Mouse (Mus musculus): Measurements from ENCODE around the gene Cdv3. TPM values are rescaled to one million over a fixed set of nuclear protein-coding genes. Genes with fewer than 3 reads are reported as not detected.
"Not testable (repeated sequence)": the region's sequence is repeated elsewhere in the genome, so short reads cannot be mapped to it uniquely, and the experiment has no call there.

The Cdv3 gene
- total RNA-seq, 2 experiments from 2014 or later = 85.8 to 93.4 TPM

DNA sequence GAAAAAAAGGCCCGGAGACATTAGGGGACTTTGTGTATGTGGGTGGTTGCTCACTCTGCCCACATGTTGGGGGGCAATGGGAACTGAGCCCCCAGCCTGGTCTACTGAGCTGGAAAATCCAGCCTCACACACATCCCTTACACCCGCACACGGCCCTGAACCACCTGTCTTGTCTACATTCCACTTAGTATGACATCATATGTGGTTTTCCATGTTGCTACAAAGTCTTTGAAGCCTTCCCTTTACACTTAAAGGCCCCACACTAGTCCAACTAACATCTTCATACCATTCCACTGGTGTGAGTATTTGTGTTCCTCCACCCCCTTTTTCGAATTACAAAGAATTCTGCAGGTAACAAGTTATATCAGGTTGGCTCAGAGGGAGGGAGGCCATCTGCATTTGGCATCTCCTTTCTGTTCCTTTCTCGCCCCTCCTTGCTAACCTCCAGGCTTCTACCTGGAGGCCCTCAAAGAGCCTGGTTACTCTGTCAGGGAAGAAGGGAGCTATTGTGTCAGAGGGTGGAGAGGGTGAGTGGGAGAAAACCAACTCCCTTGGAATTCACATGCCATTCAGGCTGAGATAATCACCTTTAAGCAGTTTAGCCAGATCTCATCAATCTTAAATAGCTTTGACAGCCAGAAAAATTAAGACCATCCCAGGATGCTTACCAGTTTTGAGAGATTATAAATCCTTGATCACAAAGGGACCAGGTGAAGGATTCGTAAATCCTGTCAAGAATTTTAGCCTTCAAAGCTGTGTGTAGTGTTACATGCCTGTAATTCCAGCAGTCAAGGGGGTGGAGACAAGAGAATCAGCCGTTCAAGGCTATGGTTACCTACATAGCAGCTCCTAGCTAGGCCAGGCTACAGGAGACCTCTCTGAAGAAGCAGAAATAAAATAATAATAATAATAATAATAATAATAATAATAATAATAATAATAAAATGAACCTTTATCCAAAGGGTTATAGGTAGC lies 11.0 kb upstream of the Cdv3 start:
- DNase-seq (ENCODE audit: low spot score in 2 of 2) = no peak
- intact Hi-C loops (cut with DNase I) = no loop called here

GRCm38 (mm10) chr9:103372271-103373010 lies 6.8 kb upstream of the Cdv3 start:
- intact Hi-C loops (cut with DNase I) = no loop called here
- no peak for DNase-seq (ENCODE audit: low spot score in 2 of 2)

DNA sequence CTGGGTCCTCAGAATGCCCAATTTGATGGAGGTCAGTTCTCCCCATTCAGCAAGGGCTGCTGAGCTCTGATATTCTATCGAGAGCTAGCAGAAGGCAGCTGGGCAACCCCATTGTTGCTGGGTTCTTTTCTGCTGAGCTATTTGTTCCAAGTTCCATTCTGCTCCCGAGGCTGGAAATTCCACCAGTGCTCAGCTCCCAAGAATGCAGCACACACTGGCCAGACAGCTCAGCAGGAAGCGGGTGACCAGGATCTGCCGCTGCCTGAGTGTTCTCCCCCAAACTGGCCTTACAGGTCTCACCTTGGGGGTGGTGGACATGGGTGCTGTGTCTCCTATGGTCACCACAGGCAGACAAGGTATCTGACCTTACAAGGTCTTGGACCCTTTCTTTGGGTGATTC lies 4.3 kb upstream of the Cdv3 start:
- DNase-seq (ENCODE audit: low spot score in 2 of 2) = no peak
- intact Hi-C loops (cut with DNase I) = loop anchor here (10.0 kb wide), 1 partner anchor 105 kb away; no protein-coding TSS in a partner anchor

GRCm38 (mm10) chr9:103366356-103366755 lies 716 bp upstream of the Cdv3 start:
- DNase-seq (ENCODE audit: low spot score in 2 of 2) = no peak
- intact Hi-C loops (cut with DNase I) = loop anchor here (10.0 kb wide), 1 partner anchor 108 kb away; no protein-coding TSS in a partner anchor

GRCm38 (mm10) chr9:103364601-103365289 lies 895 bp downstream of the Cdv3 start:
- intact Hi-C loops (cut with DNase I) = loop anchor here (10.0 kb wide), 1 partner anchor 110 kb away; no protein-coding TSS in a partner anchor
- peak; percentile 23 to 28 for DNase-seq (ENCODE audit: low spot score in 2 of 2)

DNA sequence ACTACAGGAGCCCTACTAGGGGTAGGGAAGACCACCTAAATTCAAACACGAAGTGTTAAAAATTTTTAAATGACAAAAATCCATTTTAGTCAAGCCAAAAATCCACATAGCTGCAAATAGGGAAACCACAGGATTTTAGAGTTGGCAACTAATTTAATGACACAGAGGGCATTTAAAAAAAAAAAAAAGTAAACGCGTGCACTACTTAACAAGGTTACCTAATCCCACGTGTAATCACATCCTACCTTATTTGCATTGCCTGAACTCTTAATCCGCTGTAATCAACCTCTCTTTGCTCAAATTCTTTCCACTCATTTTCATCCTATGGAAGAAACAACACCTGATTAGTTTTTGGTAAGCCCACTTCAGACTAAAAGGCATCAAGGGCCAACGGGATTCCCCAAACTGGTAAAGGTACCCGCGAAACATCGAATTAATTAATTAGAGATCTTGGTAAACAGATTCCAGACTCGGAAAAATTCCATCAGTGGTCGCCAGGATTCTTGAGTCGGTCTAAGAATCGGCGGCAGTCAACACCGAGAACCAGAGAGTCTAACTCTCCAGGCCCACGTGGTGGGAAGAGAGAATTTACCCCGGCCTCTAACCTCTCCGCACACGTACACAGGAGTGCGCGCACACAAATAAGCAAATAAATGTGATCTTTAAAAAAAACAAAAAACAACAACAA lies 1.8 kb downstream of the Cdv3 start:
- intact Hi-C loops (cut with DNase I) = loop anchor here (10.0 kb wide), 1 partner anchor 111 kb away; no protein-coding TSS in a partner anchor
- DNase-seq (ENCODE audit: low spot score in 2 of 2) = peak in 1 of 2 experiments; percentile 23

DNA sequence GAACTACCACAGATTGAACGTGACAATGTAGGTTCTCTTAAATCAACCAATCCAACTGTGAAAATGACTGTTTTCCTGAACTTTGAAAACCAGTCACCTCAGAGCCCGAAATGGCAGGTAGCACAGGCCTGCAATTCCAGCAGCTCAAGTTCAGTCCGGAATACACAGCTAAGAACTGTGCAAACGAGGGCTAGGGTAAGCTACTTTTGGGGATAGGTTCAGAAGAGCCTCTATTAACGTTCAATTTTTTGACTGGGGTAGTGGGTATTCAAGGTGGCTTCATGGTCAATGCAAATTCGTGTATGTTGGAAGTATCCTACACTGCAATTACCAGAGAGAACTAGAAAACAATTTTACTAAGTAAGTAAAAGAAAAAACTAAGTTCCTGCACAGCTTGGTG lies 2.6 kb downstream of the Cdv3 start:
- no peak for DNase-seq (ENCODE audit: low spot score in 2 of 2)
- intact Hi-C loops (cut with DNase I) = loop anchor here (10.0 kb wide), 1 partner anchor 112 kb away; no protein-coding TSS in a partner anchor

DNA sequence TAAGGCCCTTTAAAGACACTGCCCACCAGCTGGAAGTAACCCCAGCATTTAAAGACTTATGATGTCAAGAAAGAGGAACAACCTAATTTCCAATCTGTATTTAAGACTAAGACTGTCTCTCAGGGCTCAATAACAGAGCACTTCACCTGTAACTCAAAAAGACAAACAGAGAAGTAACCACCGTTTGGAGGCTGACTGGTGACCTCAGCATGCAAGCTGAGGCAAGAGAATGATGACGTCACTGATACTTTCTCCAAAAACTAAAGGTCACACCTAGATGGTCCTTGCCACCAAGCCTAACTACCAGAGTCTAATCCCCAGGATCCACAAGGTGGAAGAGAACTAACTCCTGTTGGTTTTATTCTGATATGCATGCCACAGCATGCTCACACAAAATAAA lies 5.0 kb downstream of the Cdv3 start:
- DNase-seq (ENCODE audit: low spot score in 2 of 2) = no peak
- intact Hi-C loops (cut with DNase I) = loop anchor here (10.0 kb wide), 1 partner anchor 114 kb away; no protein-coding TSS in a partner anchor

GRCm38 (mm10) chr9:103358545-103358944 lies 7.1 kb downstream of the Cdv3 start:
- intact Hi-C loops (cut with DNase I) = no loop called here

GRCm38 (mm10) chr9:103357893-103358292 lies 7.7 kb downstream of the Cdv3 start:
- intact Hi-C loops (cut with DNase I) = no loop called here
- no peak for DNase-seq (ENCODE audit: low spot score in 2 of 2)

More at GRCm38 (mm10) chr9:103358545-103358944, 7.1 kb downstream of the Cdv3 start:
- peak in 1 of 2 experiments; percentile 60 for DNase-seq (ENCODE audit: low spot score in 2 of 2)

GRCm38 (mm10) chr9:103353500-103354260 lies 12.0 kb downstream of the Cdv3 start:
- intact Hi-C loops (cut with DNase I); DNase-seq (ENCODE audit: low spot score in 2 of 2): not testable (repeated sequence)

GRCm38 (mm10) chr9:103348791-103349190 lies 16.8 kb downstream of the Cdv3 start:
- intact Hi-C loops (cut with DNase I) = no loop called here
- DNase-seq (ENCODE audit: low spot score in 2 of 2) = no peak

DNA sequence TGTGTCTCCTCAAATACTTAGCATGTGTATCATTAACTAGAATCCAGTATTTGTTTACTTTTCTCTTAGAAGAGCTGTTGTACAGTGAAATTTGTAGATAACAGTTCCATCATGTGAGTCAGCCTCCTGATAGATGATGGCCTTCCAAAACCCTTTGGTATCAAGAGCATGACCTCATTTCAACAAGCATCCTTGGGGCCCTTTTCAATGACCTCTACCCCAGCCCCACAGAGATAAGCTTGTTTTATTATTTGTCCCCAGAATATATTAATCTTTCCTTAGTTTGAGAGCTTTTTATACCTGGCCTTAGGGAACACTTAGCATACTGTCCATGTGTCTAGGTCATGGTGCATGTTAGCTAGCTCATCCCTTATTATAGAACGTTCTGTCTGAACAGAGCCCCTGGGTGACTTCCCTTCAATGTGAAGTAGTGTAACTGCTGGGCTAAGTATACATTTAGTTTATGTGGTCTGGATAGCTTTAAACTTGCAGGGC lies 17.6 kb downstream of the Cdv3 start:
- DNase-seq (ENCODE audit: low spot score in 2 of 2) = no peak
- intact Hi-C loops (cut with DNase I) = no loop called here

DNA sequence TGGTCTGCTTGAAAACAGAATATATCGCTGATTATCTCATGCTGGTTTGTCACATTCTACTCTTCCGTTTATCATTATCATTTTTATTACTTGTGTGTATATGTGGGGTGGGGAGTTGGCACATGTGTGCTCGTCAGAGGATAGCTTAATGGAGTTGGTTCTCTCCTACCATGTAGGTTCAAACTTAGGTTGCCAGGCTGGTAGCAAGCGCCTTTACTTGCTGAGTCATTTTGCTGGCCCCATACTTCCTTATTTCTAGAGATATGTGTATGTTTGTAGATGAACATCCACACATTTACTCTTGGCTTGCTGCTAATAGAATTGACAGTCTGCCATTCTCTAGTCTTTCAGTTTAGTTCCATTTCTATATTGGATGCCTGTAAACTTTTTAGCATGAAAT lies 18.6 kb downstream of the Cdv3 start:
- intact Hi-C loops (cut with DNase I) = no loop called here

DNA sequence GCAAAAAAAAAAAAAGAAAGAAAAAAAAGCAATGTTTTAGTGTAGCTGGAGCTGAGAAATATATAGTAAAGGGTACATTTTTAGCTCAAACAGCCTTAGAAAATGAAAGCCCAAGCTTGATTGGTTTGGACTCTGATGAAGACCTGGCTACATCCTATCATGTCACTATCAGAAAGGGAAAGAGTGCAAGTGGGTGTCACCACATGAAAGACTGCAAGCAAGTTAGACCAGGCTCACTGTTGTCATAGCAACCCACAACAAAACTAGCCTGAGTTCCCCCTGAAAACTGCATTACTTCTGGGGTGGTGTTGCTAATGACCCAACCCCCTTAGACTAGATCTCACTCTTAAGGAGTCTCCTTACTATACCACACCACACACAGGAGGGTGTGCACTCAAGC lies 28.7 kb downstream of the Cdv3 start:
- intact Hi-C loops (cut with DNase I) = no loop called here
- DNase-seq (ENCODE audit: low spot score in 2 of 2) = peak in 1 of 2 experiments; percentile 26

More for the DNA sequence above, 18.6 kb downstream of the Cdv3 start:
- no peak for DNase-seq (ENCODE audit: low spot score in 2 of 2)

DNA sequence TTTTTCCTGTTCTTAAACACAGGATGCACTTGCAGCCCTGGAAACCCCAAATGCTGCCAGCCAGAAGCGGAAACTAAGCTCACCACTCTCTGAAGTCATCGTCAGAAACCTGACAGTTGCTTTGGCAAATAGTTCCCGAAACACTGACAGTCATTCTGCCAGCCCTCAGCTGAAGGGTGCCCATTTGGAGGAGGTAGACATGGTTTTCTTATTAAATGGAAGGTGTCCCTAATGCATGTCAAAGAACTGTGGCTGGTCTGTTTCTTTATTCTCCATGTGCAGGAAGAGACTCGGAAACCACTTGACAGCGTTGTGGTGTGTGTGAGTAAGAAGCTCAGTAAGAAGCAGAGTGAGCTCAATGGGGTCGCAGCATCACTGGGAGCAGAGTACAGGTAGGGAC lies 33.0 kb downstream of the Cdv3 start:
- no peak for DNase-seq (ENCODE audit: low spot score in 2 of 2)
- intact Hi-C loops (cut with DNase I) = no loop called here

GRCm38 (mm10) chr9:103326449-103326848 lies 39.2 kb downstream of the Cdv3 start:
- no peak for DNase-seq (ENCODE audit: low spot score in 2 of 2)
- intact Hi-C loops (cut with DNase I) = no loop called here

GRCm38 (mm10) chr9:103324678-103325077 lies 41.0 kb downstream of the Cdv3 start:
- intact Hi-C loops (cut with DNase I) = no loop called here
- no peak for DNase-seq (ENCODE audit: low spot score in 2 of 2)
